Mouse (Mus musculus) c-Kit-positive CD71-positive TER-119-negative erythroid progenitor cells, embryonic 14.5 days (primary cell): Measurements from ENCODE around the gene Btf3.

Experiments
- DNase-seq: peaks from one replicate; pipeline ENCODE4 v3.0.0-alpha.2; 2013; ENCODE audit warnings: low read depth

Gene Btf3

DNA sequence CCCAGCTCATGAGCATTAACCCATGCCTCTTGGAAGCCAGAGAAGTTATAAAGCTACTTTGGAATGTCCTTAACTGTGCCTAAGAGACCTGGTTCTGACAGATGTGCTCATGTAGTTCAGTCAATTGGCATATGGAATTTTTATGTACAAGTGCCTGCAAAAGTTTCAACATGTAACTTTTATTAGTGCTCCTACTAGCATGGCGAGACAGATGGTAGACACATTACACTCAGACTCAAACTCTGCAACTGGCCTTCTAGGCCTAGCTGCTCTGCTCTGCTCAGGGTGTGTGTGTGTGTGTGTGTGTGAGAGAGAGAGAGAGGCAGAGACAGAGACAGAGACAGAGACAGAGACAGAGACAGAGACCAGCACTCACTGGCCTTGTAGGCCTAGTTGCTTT lies 19.4 kb upstream of the Btf3 start:
- DNase-seq: no peak

DNA sequence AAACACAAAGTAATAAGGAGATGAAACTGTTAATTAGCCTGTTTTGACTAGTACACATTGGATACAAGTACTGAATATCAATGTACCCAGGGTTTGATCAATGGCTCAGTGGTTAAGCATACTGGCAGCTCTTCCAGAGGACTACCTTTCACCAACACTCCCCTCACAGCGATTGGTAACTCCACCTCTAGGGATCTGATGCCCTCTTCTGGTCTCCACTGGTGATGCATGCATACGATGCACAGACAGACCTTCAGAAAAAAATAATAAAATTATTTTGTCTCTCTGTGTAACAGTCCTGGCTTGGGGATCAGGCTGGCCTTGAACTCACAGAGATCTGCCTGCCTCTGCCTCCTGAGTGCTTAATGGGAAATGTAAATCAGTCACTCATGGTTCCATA lies 15.3 kb upstream of the Btf3 start:
- no peak for DNase-seq

DNA sequence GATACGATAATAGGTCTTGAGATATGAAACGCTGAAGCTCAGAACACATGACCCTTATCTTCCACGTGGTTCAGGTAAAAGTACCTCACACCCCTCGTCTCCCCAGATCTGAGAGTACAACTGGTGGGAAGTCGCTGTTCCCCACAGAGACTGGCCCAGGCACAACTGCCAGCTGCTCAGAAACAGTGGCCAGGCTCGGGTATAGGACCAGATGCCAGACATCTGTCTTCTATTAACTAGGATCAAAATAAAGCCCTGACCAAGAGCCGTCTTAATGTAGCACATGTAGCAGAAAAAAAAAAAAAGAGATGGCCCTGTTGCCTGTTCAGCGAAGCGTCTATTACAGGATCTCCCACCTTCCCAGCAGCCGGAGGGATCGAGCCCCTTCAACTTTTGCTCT lies 8.2 kb upstream of the Btf3 start:
- no peak for DNase-seq

DNA sequence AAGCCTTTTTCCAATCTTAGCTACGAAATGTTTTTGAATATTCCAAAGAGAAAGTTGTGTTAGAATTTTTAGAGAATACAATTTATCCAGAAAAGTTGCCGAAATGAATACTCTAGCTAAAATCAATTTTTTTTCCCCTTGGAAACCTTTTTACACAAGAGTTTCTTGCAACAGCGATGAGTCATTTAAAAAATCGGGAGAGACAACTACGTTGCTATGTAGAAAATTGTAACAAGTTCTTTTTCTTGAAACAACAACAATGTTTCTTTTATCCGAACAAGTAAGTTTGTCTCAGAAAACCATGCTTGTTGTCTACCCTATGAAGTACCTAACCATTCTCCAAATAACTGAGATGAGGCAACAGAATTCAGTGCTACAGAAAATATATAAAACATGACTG lies 1.1 kb upstream of the Btf3 start:
- no peak for DNase-seq

DNA sequence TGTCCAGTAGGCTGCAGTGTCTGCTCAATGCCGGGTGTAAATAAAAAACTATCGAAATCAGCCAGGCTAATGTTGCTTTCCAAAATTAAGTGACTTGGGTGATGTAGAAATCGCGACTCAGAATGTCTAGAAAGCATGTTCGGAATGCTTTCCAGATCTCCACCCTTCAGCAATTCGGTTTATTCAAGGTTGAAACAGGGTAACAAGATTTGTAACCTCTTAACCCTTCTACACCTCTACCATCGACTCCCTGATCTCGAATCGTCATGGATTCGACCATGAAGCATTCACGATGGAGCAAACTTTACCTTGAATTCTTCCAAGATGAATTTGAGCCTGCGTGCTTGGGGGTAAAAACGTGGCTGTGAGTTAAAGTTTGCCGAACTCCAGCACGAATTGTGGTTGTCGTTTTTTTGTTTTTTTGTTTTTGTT lies 456 bp upstream of the Btf3 start:
- DNase-seq: no peak

DNA sequence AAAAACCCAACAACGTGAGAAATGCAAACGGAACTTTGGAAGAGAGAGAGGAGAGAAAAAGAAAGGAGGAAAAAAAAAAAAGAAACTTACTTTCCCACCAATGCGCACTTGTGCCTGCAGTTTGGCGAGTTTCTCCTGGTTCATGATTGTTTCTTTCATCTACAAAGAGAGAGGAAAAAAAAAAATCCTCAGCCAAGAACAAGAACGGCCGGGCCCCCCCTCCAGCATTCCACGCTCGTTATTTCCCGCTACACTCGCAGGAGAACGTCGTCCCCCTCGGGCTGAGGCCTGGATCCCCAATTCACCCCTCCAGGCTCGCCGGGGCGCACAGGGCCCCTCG lies 696 bp downstream of the Btf3 start:
- no peak for DNase-seq

DNA sequence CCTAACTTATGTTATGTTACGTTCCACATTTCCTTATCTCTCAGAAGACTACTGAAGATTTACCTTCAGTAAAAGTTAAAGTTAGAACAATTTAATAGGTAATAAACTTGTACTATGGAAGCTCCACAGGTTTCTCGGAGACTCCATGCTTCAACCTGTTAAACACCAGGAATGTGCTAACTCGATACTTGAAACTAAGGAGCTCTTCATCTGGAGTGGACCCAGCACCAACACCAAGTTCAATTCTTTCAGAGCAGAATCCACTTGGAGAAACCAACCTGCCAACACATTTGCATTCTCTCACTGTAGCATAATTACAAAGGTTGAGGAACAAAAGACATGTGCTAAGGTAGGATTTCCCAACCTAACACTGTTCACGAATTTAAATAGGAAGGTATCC lies 1.7 kb downstream of the Btf3 start:
- no peak for DNase-seq

DNA sequence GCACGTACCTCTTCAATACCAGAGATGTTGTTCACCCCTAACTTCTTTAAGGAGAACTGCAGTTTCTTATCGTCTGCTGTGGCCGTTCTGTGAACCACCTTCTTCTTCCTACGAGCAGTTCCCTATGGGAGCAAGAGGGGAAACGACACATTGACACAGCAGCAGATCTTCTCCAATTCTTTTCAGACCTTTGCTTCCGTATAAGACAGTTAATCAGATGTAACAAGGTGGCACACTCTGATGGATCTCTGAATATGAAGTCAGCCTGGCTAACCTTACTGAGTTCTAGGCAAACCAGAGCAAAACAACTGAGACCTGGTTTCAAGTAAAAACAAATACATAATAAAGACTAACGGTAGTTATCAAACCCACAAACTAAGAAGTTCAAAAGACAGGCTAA lies 3.2 kb downstream of the Btf3 start:
- no peak for DNase-seq

DNA sequence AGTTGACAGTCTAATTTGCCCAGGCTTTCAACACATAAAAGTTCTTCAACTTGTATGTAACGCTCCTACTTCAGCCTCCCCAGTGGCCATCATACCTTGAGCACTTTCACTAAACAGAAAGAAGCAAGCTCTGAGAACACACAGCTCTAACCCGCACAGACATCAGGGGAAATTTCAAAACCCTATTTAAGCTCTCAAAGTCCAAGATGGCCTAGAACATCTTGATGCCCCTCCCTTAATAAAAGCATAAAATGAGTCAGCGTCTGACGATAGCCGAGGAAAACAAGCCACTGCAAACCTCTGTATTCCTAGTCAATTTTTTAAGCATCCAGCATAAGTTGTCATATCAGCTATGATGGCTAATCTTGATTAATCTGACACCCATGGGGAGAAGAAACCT lies 5.2 kb downstream of the Btf3 start:
- no peak for DNase-seq

DNA sequence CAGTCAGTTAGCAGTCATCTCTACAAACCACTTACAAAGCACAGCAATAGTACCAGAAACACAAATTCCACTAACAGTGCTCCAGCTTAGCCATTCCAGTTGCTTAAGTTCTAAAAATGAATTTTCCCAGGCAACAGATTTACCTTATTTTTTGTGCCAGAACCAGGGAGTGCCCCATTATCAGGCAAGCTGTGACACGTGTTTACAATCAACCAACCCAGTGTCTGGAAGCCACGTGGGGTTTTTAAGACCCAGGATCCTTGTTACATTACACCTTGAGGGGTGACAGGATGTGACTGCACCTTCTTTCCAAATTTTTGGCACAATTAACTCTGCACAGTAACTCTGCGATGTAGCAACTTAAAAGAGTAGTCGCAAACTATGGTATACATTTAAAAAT lies 8.1 kb downstream of the Btf3 start:
- DNase-seq: no peak

DNA sequence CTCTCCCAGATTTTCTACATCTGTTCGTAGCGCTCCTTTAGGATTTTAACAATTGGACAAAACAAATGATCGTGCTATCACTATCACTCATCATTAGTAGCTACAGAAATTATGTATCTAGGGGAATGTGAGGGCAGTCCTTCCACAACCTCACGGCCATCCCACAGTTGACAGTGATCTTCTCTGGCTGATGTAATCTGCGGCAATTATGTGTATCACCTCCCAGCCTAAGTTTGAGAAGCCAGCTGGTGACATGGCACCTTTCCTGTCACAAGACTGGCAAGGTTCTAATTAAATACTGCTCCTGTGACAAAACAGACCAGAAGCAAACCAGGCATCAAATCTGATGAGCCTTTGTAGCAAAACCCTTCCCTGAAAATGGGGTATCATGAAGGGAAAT lies 8.8 kb downstream of the Btf3 start:
- DNase-seq: no peak

DNA sequence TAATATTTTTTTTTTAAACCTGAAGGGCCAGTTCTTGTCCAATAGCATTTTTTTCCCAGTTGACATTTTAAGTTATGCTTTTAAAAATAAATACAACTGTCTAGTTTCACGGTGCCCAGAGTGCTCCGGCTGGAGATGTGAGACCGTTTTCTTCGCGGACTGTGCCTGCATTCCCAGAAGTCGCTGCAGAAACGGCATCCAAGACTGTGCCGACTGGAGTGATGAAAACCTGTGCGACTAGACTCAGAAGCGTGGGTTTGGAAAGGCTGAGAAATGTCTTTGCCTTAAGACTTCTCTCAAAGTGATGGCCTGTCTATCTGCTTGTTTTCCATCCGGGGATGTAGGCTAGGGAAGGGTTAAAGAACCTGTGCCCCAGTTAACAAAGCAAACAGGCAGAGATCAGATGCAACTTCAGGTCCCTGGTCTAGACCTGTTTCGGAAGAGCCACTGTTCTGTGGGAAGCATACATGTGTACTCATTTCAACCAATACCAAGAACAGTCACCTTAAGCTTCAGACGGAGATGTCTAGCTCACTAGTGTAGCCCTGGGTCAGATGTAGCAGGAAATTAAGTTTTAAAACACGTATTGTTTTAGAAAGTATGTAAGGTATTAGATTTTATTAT lies 9.8 kb downstream of the Btf3 start:
- DNase-seq: no peak

DNA sequence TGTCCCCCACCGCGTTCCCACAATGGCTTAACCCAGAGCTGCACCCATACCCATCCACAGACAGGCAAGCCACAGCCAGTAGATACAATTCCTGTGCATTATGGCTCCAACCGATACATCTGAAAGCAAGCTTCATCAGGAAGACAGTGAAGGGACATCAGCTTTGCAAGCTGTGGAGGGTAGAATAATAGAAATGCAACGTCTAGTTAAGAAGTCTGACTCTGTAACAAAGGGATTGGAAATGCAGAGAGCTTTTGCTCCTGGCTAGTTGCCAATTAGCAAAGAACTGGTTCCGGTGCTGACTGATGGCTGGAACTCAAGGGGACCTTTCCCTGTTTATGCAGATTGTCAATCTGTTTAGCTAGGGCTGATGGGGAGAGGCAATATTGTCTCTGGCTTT lies 10.4 kb downstream of the Btf3 start:
- DNase-seq: no peak

DNA sequence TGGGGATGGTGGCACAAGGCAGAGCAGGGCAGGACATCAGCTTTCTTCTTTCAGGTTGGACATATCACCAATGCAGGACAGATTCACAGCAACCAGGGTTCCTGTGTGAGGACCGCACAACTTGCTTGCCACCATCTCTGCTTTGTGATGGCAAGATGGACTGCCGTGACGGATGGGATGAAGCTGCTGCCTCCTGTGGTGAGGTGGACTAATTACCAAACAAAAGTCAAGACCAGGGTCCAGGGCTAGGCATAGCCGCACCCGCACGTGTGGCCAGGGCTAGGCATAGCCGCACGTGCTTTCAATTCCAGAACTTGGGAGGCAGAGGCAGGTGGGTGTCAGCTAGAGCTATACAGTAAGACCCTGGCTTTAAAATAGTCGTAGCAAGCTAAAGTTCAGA lies 11.5 kb downstream of the Btf3 start:
- no peak for DNase-seq

DNA sequence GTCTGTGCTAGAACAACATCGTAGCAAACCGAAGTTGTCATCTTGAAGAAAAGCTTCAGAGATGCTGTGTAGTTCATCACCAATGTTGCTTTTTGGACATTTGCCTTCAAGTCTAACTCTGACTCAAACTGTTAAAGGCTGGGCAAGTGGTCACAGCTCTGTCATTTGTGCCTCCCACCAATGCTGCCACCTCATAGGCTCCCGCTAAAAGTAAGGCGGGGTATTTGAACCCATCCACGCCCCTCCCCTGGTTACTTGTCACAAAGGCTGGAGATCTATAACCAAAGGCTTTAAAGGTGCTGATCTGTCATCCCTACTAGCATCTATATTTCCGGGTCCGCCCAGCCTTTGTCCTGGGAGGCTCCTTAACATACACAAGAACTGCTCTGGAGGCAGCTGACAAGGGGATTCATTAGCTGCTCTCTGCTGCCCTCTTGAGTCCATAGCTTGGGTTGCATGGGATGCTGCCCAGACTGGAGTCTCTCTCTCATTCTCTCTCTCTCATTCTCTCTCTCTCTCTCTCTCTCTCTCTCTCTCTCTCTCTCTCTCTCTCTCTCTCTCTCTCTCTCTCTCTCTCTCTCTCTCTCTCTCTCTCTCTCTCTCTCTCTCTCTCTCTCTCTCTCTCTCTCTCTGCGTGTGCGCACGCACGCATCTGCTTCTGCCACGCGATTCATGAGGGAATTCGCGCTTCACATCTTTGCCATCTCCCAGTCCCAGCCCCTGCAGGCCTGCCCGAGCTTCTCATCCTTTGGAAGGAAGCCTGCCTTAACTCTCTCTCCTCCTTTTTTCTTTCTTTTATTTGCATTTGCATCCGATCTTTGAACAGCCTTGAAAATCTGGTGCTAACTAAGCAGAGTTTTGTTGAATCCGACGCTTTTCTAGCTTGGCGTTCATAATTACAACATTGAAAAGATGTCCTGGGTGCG lies 17.7 kb downstream of the Btf3 start:
- peak; percentile 78 for DNase-seq

DNA sequence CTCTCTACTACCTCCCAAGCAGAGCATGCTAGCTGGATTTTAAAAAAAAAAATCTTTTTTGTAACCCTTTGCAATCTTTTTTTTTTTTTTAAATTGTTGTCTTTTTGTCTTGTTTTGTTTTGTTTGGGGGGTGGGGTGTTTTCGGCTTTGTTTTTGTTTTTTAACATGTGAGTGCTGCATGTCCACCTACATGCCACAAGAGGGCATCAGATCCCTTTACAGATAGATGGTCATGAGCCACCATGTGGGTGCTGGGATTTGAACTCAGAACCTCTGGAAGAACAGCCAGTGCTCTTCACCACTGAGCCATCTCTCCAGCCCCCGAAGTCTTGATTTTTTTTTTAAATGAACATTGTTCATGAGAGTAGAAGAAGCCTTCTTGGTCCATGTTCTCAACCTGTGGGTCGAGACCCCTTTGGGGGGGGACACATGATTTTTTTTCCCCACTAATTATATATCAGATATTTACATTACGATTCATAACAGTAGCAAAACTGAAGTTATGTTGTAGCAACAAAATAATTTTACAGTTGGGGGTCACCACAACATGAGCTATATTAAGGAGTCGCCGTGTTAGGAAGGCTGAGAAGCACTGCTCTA lies 18.8 kb downstream of the Btf3 start:
- DNase-seq: no peak

DNA sequence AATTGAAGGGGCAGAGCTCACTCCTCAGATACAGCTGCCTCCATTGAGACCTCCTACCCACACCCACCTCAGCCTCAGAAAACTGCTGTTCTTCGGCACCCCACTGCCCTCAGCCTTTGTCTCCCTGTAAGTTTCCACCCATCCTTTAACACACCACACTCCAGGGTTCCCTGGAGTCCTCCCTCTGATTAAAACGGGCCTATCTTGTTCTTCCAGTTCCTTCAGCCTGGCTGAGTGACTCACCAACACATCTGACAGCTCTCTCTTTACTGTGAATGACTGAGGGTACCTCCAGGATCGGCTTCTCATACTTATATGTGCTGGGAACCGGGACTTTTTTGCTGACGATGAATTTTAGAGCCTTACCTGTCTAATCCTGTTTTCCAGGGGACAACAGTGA lies 20.7 kb downstream of the Btf3 start:
- no peak for DNase-seq

DNA sequence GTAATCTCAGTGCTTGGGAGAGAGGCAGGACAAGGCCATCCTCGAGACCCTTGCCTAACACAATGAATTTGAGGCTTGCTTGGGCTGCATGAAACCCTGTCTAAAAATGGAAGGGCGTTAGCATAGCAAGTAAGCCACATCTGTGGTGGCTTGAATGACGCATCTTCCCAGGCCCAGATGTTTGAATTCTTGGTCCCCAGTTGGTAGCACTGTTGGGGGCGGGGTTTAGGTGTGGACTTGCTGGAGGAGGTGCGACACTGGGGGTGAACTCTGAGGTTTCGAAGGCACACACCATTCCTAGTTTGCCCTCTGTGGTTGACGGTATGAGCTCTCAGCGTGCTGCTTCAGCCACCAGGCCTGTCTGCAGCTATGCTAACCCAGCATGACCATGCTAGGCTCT lies 25.1 kb downstream of the Btf3 start:
- no peak for DNase-seq

DNA sequence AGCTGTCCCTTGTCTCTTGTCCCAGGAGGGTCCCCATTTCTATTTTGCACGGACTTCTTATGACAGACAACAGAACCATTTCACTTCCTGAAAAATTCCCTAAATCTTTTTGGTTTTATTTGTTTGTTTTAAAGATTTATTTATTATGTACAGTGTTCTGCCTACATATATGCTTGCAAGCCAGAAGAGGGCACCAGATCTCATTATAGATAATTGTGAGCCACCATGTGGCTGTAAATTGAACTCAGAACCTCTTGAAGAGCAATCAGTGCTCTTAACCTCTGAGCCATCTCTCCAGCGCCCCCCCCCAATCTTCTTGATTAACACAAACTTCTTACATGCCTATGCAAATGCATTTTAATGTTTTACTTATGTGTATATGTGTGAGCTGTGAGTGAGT lies 26.1 kb downstream of the Btf3 start:
- DNase-seq: no peak

DNA sequence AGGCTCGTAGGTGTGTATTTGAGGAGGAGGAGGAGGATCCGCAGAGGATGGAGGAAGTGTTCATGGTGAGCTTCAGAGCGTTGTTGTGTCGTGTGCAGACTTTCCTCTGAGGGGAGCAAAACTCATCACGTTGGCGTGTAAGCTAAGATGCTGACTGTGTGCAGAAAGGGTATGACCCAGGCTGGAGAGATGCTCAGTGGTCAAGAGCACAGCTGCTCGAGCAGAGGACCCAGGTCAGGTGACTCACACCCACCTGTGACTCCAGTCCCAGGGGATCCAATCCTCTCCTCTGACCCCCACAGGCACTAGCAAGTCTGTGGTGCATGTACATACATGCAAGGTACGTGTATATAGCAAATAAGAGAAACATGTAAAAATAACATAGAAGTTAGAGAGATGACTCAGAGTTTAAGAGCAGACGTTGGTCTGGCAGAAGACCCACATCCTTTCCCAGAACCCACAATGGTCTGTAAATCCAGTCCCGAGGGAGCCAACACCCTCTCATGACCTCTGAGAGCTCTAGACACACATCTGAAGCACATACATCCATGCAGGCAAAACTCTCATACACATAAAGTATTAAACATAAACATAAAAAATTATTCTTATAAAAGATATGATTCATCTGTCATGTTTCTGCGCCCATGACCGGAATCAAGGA lies 35.7 kb downstream of the Btf3 start:
- DNase-seq: no peak

DNA sequence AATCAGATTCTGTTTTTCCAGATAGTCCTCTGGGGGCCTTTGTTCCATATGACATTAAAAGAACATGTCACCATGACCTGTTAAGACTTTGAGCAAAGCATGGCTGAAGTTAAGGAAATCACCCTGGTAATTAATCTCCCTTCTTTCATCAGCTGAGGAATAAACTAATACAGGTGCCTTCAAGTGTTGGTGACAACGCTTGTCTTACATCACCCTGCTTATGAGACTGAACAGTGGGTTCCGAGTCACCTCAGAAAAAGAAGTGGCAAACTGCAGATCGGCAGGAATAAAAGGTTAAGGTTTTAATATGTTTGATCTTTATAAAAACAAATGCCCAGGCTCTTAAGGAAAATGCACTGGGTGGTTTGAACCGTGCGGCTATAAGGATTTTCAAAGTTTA lies 37.1 kb downstream of the Btf3 start, which contains the start of gene Gm21976:
TSS of gene Gm21976 (plus strand) at position 202 of the 400 bp plus-strand sequence.
- no peak for DNase-seq

DNA sequence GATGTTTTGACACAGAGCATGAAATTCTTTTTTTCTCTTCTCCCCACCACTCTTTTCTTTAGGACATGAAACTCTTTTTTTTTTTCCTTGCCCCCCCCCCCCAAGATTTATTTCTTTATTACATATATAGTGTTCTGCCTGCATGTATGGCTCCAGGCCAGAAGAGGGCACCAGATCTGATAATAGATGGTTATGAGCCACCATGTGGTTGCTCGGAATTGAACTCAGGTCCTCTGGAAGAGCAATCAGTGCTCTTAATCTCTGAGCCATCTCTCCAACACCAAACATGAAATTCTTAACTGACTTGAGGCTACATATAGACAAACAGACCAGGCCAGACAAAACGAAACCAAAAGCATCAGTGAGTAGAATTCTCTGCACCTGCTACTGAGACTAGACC lies 39.3 kb downstream of the Btf3 start:
- no peak for DNase-seq

DNA sequence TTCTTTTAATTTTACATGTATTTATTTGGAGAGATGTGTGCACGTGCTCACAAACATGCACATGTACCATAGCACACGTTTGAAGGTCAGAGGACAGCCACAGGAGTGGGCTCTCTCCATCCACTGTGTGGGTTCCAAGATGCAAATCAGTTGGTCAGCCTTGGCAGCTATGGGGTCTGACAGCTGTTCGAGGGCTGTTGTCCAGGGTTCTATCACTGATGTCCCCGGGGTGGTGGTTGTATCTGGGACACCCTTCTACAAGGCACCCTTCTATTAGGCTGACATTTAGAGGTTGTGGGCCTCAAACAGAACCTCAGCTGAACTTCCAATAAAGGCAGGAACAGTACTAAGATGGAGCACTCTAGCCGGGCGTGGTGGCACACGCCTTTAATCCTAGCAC lies 40.6 kb downstream of the Btf3 start:
- no peak for DNase-seq
